Mouse (Mus musculus) hindbrain, postnatal 0 days (tissue): ENCODE data around the gene Rfxank. TPM values are rescaled to one million over a fixed set of nuclear protein-coding genes. Genes with fewer than 3 reads are reported as not detected.
A peak's percentile ranks its signal among the peaks of the same experiment; 100 is the strongest.

Experiments
- ATAC-seq: fragments of 200-750 bp; cut with Nextera tagmentation; 2 replicates; pipeline ENCODE4 v1.8.0; 2017; ENCODE audit warnings: mild to moderate bottlenecking, moderate TSS enrichment, moderate library complexity
- DNase-seq: peaks from one replicate; pipeline ENCODE4 v3.0.0-alpha.2; 2015; ENCODE audit warnings: low spot score
- H3K27ac ChIP-seq: fragments of 300-500 bp; sonication (generic); 2 replicates; pipeline ENCODE4 v1.5.1; 2014; ENCODE audit warnings: mild to moderate bottlenecking
- H3K27me3 ChIP-seq: fragments of 300-500 bp; sonication (generic); 2 replicates; pipeline ENCODE4 v1.6.1; 2014; ENCODE audit warnings: low read length, mixed read lengths; ENCODE audit not compliant: insufficient read depth
- H3K36me3 ChIP-seq: fragments of 300-500 bp; sonication (generic); 2 replicates; pipeline ENCODE4 v1.6.1; 2014; ENCODE audit warnings: low read length, mixed read lengths; ENCODE audit not compliant: insufficient read depth
- H3K4me1 ChIP-seq: fragments of 300-500 bp; sonication (generic); 2 replicates; pipeline ENCODE4 v1.6.1; 2014; ENCODE audit warnings: antibody characterized with exemption, low read length, mixed read lengths; ENCODE audit not compliant: insufficient read depth
- H3K4me2 ChIP-seq: fragments of 300-500 bp; sonication (generic); 2 replicates; pipeline ENCODE4 v1.6.1; 2014; ENCODE audit warnings: low read depth, mild to moderate bottlenecking, low read length, moderate library complexity, mixed read lengths
- H3K4me3 ChIP-seq: fragments of 300-500 bp; sonication (generic); 2 replicates; pipeline ENCODE4 v1.5.1; 2014; ENCODE audit warnings: low read length
- H3K9ac ChIP-seq: fragments of 300-500 bp; sonication (generic); replicated peaks from 2 replicates; pipeline ENCODE4 v1.6.1; 2014; ENCODE audit warnings: mild to moderate bottlenecking, low read length, moderate library complexity, mixed read lengths
- H3K9me3 ChIP-seq: fragments of 300-500 bp; sonication (generic); 2 replicates; pipeline ENCODE4 v1.6.1; 2016; ENCODE audit warnings: low read length, mixed read lengths
- CTCF ChIP-seq: IDR thresholded peaks from 2 replicates; pipeline ENCODE4 v1.5.1; 2016; ENCODE audit warnings: antibody characterized with exemption, control low read depth, low read depth
- WGBS: fragments of 180-500 bp; shearing (Covaris S2); extraction: QIAGEN DNeasy Blood & Tissue Kit; methylation state at CpG from one replicate; pipeline ENCODE4 v1.1.7; 2014; 5-methylcytosine and 5-hydroxymethylcytosine counted together
- polyA plus RNA-seq: library from polyadenylated mRNA; unstranded; fragments of >200 nt; fragmentation: Nextera tagmentation; extraction: Ambion mirVana; gene quantifications from 2 replicates; pipeline ENCODE4 v1.2.1, GENCODE M21; 2015
- total RNA-seq: library from RNA; depleted of rRNA; stranded (reverse); fragments of >200 nt; gene quantifications from 2 replicates; pipeline ENCODE4 v1.2.3, GENCODE M21; 2014; rRNA removed

Rfxank gene
- total RNA-seq (13.8 and 20.5 TPM in 2 replicates), polyA plus RNA-seq (8.4 and 9.7 TPM in 2 replicates)

DNA sequence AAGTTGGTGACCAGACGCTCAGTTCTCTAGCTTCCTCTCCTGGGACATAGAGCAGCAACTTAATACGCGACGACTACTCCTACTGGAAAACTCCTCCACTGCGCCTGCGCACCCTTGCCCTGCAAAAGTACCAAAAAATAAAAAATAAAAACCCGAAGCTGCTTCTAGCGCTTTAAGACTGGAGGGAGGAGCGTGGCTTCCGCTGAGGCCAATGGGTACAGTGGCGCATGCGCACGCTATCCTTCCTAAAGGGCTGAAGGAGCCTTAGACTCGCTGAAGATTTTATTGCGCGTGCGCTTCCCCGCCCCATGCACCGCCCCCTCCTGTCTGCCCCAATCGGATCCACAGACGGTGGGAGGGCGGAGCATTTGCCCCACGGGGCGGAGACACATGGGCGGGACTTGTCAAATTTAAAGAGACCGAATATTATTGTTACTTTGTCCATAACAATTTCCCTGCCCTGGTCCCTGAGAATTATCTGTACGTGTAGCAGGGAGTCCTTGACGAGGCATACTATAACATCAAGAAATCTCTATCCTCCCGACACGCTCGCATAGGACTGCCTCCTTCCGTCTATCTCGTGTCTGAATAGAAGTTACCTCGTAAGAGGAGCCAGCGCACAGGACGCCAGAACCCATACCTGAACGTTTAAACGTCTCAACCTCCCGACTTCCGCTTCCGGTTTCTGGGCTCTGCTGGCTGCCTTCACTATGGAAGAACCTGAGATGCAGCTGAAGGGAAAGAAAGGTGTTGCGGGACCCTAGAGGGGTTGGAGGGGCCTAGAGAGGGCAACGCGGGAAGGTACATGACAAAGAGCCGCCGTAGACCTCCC is at the start of gene Rfxank, which contains the start of the genes Borcs8 and Mef2b:
TSS of gene Rfxank (minus strand) at position 129 of the 832 bp plus-strand sequence.
TSS of gene Borcs8 (plus strand) at position 474 of the 832 bp plus-strand sequence.
TSS of gene Mef2b (plus strand) at position 686 of the 832 bp plus-strand sequence.
- DNase-seq (peak; percentile 100), ATAC-seq (peak; percentile 99)
- Histone ChIP-seq H3K4me3 (peak within 1 kb of the TSS; percentile 54), H3K36me3 (peaks cover 20% of the 10 kb centered on the region), H3K27me3 (no peaks in the 10 kb centered on the region), H3K9ac (peak within 1 kb of the TSS; percentile 55), H3K4me1 (peaks cover 16% of the 10 kb centered on the region), H3K9me3 (no peaks in the 10 kb centered on the region), H3K4me2 (peak within 1 kb of the TSS; percentile 83), H3K27ac (peak within 1 kb of the TSS; percentile 80)
- TF ChIP-seq CTCF = no peak
- WGBS = under 1% methylated on average over 46 of the region's 46 CpGs

DNA sequence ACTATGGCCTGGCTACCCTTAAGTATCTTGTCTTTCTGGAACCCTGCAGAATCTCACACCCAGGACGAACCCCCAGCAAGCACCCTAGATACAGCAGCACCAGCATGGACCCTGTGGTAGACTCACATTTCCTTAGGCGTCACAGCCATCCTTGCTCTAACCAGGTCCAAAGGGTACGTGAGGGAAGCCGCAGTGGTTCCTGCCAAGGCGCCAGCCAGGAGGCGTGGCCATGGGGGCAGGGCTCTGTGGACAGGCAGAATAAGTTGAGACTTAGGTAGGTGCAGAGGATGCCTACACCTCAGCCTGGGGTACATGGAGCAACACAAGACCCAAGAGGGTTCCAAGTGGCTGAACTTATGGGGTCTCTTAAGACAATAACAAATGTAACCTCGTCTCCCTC is 49.8 kb upstream of the Rfxank start:
- TF ChIP-seq CTCF = no peak
- H3K4me1 ChIP-seq = no peaks in the 10 kb centered on the region
- no peak overlapping the region for H3K4me3 ChIP-seq
- H3K27me3 ChIP-seq = no peaks in the 10 kb centered on the region
- peaks cover 33% of the 10 kb centered on the region for H3K36me3 ChIP-seq
- H3K9ac ChIP-seq = no peak overlapping the region
- WGBS = 75% methylated on average over 7 of the region's 7 CpGs
- ATAC-seq (no peak), DNase-seq (no peak)
- H3K4me2 ChIP-seq = no peak overlapping the region
- no peak overlapping the region for H3K27ac ChIP-seq
- no peaks in the 10 kb centered on the region for H3K9me3 ChIP-seq

DNA sequence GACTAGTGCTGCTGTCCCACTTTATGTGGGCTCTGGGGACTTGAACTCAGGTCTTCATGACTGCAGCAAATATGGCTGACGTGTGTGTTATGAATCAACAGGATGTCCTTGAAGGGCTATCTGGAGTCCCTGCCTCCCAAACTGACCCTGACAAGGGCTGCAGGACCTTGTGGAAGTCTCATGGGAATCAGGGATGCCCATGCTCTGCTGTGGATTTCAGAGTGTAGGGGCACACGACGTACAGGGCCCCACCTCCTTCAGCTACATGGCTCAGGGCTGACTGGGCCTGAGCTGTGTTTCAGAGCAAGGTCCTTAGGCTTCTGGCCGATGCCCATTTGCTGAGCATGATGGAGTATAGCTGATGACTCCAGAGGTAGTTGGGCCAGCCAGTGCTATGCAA is 44.2 kb upstream of the Rfxank start:
- no peak for ATAC-seq
- peaks cover 19% of the 10 kb centered on the region for H3K36me3 ChIP-seq
- no peaks in the 10 kb centered on the region for H3K4me1 ChIP-seq
- H3K4me2 ChIP-seq = no peak overlapping the region
- no peak overlapping the region for H3K27ac ChIP-seq
- H3K9ac ChIP-seq = no peak overlapping the region
- no peak for DNase-seq
- TF ChIP-seq CTCF = no peak
- H3K27me3 ChIP-seq = no peaks in the 10 kb centered on the region
- H3K4me3 ChIP-seq = no peak overlapping the region
- 91% methylated on average over 4 of the region's 4 CpGs for WGBS
- H3K9me3 ChIP-seq = no peaks in the 10 kb centered on the region

DNA sequence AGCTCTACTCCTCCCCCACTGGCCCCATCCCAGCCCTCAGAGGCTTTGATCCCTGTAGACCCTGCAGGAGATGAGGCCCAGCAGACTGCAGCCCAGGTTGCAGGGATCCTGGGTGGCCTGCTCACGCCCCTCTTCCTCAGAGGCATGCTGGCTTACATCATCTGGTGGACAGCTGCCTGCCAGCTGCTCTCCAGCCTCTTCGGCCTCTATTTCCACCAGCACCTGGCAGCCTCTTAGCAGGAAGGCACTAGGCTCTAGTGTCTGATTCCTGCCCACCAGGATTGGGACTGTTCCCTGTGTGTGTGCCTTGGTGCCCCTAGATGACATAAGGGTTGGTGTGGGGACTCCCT is 42.9 kb upstream of the Rfxank start:
- Histone ChIP-seq H3K9me3 (no peaks in the 10 kb centered on the region), H3K4me3 (no peak overlapping the region), H3K36me3 (peaks cover 8% of the 10 kb centered on the region; the same call in 1 of the 2 replicates), H3K9ac (no peak overlapping the region), H3K27ac (no peak overlapping the region), H3K4me2 (no peak overlapping the region), H3K4me1 (no peaks in the 10 kb centered on the region), H3K27me3 (no peaks in the 10 kb centered on the region)
- 58% methylated on average over 2 of the region's 2 CpGs for WGBS
- no peak for TF ChIP-seq CTCF
- ATAC-seq = no peak
- DNase-seq = no peak

DNA sequence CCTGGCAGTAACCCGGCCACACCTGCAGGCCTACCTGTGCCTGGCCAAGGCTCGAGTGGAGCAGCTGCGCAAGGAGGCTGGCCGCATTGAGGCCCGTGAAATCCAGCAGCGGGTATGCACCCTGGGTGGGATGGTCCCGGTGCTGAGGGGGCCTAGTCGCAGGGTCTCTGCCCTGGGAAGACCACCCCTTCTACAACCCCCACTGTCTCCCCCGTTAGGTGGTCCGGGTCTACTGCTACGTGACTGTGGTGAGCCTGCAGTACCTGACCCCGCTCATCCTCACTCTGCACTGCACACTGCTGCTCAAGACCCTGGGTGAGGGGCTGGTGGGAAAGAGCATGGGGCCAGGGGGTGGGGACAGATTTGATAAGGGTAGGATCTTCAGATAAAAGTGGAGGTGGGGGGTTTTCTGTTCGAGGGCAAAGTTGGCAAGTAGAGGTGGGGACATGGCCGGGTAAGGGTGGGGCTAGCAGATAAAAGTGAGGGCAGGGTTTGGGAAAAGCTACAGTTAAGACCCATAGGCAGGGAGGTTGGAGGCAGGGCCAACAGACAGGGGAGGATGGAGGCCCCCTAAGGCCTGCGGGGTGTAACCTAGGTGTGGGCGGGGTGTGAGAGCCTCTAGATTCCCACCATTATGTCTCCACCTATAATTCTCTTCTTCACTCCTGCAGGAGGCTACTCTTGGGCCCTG is 42.4 kb upstream of the Rfxank start:
- no peaks in the 10 kb centered on the region for H3K27me3 ChIP-seq
- WGBS = 81% methylated on average over 15 of the region's 16 CpGs
- H3K4me1 ChIP-seq = no peaks in the 10 kb centered on the region
- H3K9ac ChIP-seq = no peak overlapping the region
- DNase-seq (no peak), ATAC-seq (no peak)
- no peaks in the 10 kb centered on the region for H3K9me3 ChIP-seq
- no peak overlapping the region for H3K27ac ChIP-seq
- no peak for TF ChIP-seq CTCF
- no peak overlapping the region for H3K4me2 ChIP-seq
- peaks cover 8% of the 10 kb centered on the region; the same call in 1 of the 2 replicates for H3K36me3 ChIP-seq
- H3K4me3 ChIP-seq = no peak overlapping the region

DNA sequence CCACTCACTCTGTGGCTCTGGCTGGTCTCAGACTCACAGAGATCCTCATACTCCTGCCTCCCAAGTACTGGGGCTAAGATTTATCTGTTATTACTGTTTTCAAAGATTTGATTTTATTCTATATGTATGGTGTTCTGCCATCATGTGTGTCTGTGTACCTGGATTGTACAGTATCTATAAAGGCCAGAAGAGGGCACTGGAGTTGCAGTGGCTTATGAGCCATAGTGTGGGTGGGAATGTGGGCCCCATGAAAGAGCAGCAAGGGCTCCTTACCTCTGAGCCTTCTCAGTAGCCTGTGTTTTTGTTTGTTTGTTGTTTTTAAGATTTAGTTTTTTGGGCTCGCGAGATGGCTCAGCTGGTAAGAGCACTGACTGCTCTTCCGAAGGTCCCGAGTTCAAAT is 40.1 kb upstream of the Rfxank start:
- Histone ChIP-seq H3K27ac (no peak overlapping the region), H3K4me2 (no peak overlapping the region), H3K9me3 (no peaks in the 10 kb centered on the region), H3K4me1 (no peaks in the 10 kb centered on the region), H3K9ac (no peak overlapping the region), H3K27me3 (no peaks in the 10 kb centered on the region), H3K36me3 (peaks cover 8% of the 10 kb centered on the region; the same call in 1 of the 2 replicates), H3K4me3 (no peak overlapping the region)
- 97% methylated on average over 4 of the region's 4 CpGs for WGBS
- DNase-seq (peak; percentile 28), ATAC-seq (no peak)
- peak; percentile 58 for TF ChIP-seq CTCF
